Mouse (Mus musculus) fat pad, adult 2 months (tissue): ENCODE data around the gene Cryba4.

Experiments
- DNase-seq: peaks from one replicate; pipeline ENCODE4 v3.0.0-alpha.2; 2011; ENCODE audit warnings: low read depth, low spot score; ENCODE audit errors: extremely low read depth

Gene Cryba4

DNA sequence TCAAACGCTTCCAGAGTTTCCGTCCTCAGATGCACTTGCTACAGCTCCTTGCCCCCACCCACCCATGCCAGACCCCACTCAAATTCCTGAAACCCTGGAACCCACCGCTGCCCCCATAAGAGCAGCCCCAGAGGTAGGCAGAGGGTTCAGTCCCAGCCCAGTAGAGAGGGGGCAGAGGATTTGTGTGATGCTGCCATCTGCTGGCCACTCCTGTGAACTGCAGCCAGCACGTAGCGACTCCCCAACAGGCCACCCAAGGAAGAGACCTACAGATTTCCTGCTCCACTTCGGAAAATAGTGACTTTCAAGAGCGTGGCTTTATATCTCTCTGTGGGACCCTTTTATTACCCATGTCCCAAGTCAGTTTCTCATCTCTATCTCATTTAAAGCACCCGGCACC lies 42.2 kb downstream of the Cryba4 start:
- DNase-seq, result no peak

DNA sequence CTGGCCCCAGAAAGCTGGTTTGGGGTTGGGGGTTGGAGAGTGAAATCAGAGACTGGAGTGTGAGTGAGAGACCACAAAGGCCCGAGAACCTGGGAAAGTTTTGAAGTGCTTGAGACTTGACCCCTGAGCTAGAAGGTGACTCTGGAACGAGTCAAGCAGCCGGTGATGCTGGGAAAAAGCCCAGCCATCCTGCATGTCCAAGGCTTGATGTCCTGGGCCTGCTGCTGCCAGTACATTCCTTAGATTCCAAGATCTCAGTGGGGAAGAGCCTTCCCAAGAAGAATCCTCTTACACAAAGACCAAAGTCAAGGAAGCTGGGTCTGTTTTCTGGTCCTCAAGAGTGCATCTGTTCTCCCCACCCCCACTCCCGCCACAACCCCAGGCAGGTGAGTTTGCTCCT lies 44.0 kb downstream of the Cryba4 start:
- no peak for DNase-seq

DNA sequence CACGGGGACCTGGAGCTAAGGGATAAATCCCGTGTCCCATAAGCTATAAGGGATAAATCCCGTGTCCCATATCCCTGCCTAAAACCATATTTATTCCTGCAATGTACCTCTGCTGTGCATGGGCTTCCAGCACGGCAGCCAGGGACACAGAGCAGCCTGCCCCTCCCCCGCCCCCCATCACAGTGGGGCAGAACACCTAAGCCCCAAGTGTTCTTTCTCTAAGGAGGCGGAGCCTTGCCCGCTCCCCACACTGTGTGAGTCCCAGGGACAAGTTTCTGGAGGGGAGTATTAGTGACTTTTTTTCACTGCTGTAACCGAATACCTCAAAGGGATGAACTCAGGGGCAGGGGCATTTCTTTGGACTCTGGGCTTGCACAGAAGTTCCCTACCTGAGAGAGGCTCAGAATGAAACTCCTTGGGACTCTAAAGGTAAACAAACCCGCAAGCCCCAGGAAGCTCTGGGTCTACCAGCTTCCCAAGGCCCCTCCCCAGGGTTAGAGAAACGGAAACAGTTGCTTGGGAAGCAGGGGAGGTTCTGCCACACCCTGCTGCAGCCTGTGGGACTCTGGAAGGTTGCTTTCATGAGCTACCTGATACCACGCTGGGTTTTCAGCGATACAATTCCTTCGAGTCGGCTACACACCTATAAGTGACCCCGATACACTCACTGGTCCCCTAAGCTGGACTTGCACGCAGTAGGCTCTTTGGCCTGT lies 45.6 kb downstream of the Cryba4 start:
- DNase-seq, result no peak

DNA sequence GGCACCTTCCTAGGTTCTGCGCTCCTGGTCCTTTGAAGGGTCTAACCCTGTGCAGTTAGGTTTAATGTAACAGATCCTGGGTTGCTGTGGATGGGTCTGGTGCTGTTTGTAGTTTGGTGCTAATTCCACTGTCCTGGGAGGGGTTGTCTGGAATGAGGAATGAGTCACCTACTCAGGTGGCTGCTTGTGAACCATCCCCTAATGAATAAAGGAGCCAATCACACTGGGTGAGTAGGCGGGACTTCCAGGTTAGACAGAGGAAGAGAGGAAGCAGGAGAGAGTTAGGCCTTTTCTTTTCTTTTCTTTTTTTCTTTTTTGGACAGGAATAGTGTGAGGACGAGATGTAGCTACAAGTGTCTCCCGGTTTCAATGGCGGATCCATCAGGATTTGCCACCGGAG lies 52.7 kb downstream of the Cryba4 start:
- no peak for DNase-seq
